Mouse (Mus musculus) G1E (cell line): ENCODE results near the gene Spp1.

Source experiments
- CTCF ChIP-seq: IDR thresholded peaks from 2 replicates; pipeline ENCODE4 v1.5.1; 2012; ENCODE audit warnings: low read depth, low read length, inconsistent platforms, mixed read lengths
- TAL1 ChIP-seq: conservative IDR thresholded peaks from 2 replicates; pipeline ENCODE4 v1.6.1; 2012; ENCODE audit warnings: low read depth, low read length, inconsistent platforms, mixed read lengths

- TF ChIP-seq CTCF (no peak), TAL1 (no peak)
Observed at GRCm38 (mm10) chr5:104407541-104408231, 27.2 kb upstream of the Spp1 start.
